Mouse (Mus musculus) myocyte (in vitro differentiated cells): ENCODE data around the gene Nrarp.

Experiments
- CEBPB ChIP-seq: IDR thresholded peaks from 2 replicates; pipeline ENCODE4 v1.6.1; 2011; ENCODE audit warnings: mild to moderate bottlenecking, moderate library complexity; ENCODE audit not compliant: poor library complexity, insufficient read depth, severe bottlenecking
- E2F4 ChIP-seq: IDR thresholded peaks from one replicate; pipeline ENCODE4 v1.6.1; 2011; ENCODE audit warnings: mild to moderate bottlenecking, control low read depth, moderate library complexity; ENCODE audit not compliant: insufficient read depth
- MAX ChIP-seq: IDR thresholded peaks from one replicate; pipeline ENCODE4 v1.6.1; 2011; ENCODE audit warnings: low read depth, mild to moderate bottlenecking, control low read depth
- MYOD1 ChIP-seq, 3 experiments: IDR thresholded peaks; one replicate each; pipeline ENCODE4 v1.6.1; 2011; ENCODE audit warnings: control low read depth in 2 of 3, low read depth in 2 of 3, mild to moderate bottlenecking in 2 of 3, moderate library complexity in 1 of 3; ENCODE audit not compliant: insufficient read length in 2 of 3, control insufficient read depth in 1 of 3
- POLR2A ChIP-seq: IDR thresholded peaks from one replicate; pipeline ENCODE4 v1.6.1; 2011; ENCODE audit warnings: low read depth, mild to moderate bottlenecking, control low read depth, moderate library complexity; ENCODE audit not compliant: insufficient read length
- POLR2AphosphoS2 ChIP-seq: IDR thresholded peaks from one replicate; pipeline ENCODE4 v1.6.1; 2011; ENCODE audit warnings: low read depth, control low read depth; ENCODE audit not compliant: insufficient read length
- REST ChIP-seq: IDR thresholded peaks from one replicate; pipeline ENCODE4 v1.6.1; 2011; ENCODE audit warnings: mild to moderate bottlenecking, control low read depth, moderate library complexity; ENCODE audit not compliant: insufficient read depth, insufficient read length
- TCF12 ChIP-seq: IDR thresholded peaks from one replicate; pipeline ENCODE4 v1.6.1; 2011; ENCODE audit warnings: mild to moderate bottlenecking, control low read depth; ENCODE audit not compliant: poor library complexity, insufficient read depth, severe bottlenecking
- USF1 ChIP-seq: IDR thresholded peaks from one replicate; pipeline ENCODE4 v1.6.1; 2011; ENCODE audit warnings: low read depth, mild to moderate bottlenecking, control low read depth, moderate library complexity

GRCm38 (mm10) chr2:25178285-25178972, 2.1 kb upstream of the Nrarp start:
- TF ChIP-seq MAX (no peak), USF1 (no peak), POLR2A (no peak), CEBPB (no peak), POLR2AphosphoS2 (no peak), REST (no peak), MYOD1 (IDR thresholded peaks at IDR 0.05; ENCODE audit: control insufficient read depth in 1 of 3, insufficient read length in 2 of 3, low read depth in 2 of 3) (no peak), TCF12 (no peak), E2F4 (no peak)
